Mouse (Mus musculus): ENCODE data around the gene Mrm3. TPM values are rescaled to one million over a fixed set of nuclear protein-coding genes. Genes with fewer than 3 reads are reported as not detected.
A peak's percentile ranks its signal among the peaks of the same experiment; 100 is the strongest.

The Mrm3 gene
- total RNA-seq, 2 experiments from 2014 or later: 11.3 to 16.2 TPM

DNA sequence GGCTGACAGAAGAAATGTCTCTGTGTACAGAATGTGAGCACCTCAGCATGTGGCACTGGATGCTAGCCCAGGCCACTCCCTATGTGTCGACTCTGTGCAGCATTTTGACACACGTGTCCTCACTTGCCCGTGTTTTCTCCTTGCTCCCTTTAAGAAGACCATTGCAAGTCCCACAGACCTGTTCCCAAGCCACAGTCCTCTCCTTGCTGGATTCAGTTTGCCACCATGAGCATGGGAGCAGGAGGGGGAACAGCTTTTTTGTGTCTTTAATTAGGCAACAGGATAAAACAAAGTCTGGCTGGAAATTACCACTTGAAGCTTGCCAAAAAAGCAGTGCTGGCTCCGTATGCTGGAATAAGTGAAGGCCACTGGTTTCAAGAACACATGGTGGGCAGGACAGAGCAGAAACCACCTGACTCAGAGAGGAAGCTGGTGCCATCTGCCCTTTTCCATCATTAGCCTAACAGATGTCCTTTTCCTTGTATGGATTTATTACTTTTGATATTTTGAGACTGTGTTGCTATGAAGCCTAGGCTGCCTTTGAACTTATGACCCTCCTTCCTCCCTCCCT lies 12.0 kb downstream of the Mrm3 start:
- no peak for TF ChIP-seq CTCF (IDR thresholded peaks at IDR 0.05)
- intact Hi-C loops (cut with DNase I): no loop called here
- peak; percentile 58 for DNase-seq
- no peak overlapping the region for H3K4me3 ChIP-seq
- peak overlapping the region; percentile 73 for H3K27ac ChIP-seq

DNA sequence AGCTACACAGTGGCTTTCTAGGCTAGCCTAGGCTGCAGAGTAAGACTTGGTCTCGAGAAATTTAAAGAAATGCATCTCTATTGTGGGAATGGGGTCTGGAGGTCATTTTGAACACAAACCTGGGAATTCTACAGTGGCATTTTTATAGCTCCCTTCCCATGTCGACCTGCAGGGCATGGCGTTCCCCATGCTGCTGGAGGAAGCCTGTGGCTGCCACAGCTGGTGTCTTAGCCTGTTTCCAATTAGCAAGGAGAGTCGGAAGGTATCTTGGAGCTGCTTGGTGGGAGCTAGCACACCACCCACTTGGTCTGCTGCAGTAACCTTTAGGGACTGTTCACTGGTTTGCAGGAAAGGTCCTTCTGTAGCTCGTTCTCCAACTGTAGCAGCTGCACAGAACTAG lies 12.6 kb downstream of the Mrm3 start:
- intact Hi-C loops (cut with DNase I): no loop called here

GRCm38 (mm10) chr11:76257386-76257785 lies 13.9 kb downstream of the Mrm3 start:
- Histone ChIP-seq H3K4me3 (no peak overlapping the region), H3K27ac (no peak overlapping the region)
- no peak for DNase-seq
- TF ChIP-seq CTCF (IDR thresholded peaks at IDR 0.05): no peak
- intact Hi-C loops (cut with DNase I): no loop called here

More for the DNA sequence above, 12.6 kb downstream of the Mrm3 start:
- no peak for TF ChIP-seq CTCF (IDR thresholded peaks at IDR 0.05)
- H3K4me3 ChIP-seq: no peak overlapping the region
- no peak for DNase-seq
- H3K27ac ChIP-seq: peak overlapping the region; percentile 73

DNA sequence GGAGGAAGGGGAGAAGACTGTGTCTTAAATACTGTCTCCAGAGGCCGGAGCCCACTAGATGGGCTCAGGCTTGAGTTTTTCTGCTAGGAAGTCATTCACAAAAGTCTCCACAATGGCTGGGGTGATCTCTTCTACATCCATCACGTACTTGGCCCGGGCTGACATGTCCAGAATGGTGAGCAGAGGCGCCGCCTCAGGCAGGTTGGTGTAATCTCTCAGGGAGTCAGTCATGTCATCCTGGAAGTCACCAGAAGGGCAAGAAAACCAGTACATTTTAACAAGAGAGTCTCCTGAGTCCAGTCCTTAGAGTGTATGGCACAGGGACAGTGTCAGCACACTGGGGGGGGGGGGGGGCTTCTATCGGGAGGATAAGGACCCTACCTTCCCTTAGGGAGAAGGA lies 15.0 kb downstream of the Mrm3 start:
- intact Hi-C loops (cut with DNase I): no loop called here
- DNase-seq: no peak
- no peak for TF ChIP-seq CTCF (IDR thresholded peaks at IDR 0.05)

GRCm38 (mm10) chr11:76260208-76261050 lies 16.9 kb downstream of the Mrm3 start:
- H3K4me3 ChIP-seq: no peak overlapping the region
- no peak for TF ChIP-seq CTCF (IDR thresholded peaks at IDR 0.05)
- no peak for DNase-seq
- intact Hi-C loops (cut with DNase I): no loop called here
- peak overlapping the region; percentile 46 for H3K27ac ChIP-seq

More for the DNA sequence above, 15.0 kb downstream of the Mrm3 start:
- no peak overlapping the region for H3K4me3 ChIP-seq
- no peak overlapping the region for H3K27ac ChIP-seq

DNA sequence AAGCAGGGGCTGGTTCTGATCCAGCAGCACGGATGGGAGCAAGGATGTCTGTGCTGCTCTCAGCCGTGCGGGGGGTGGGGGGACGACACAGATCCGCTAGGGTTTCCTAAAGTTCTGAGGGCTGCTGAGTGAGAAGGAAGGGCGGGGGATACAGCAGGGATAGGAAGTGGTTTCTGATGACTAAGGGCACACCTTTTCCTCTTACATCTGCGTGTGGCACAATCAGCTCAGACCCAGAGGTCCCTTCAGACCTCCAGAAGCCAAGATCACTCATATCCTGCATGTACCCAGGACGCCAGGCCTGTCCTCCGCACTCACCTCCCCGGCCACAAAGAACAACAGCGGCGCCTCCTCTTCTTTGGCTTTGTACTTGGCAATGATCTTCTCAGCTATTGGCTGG lies 17.7 kb downstream of the Mrm3 start:
- Histone ChIP-seq H3K4me3 (no peak overlapping the region), H3K27ac (peak overlapping the region; percentile 38)
- no peak for TF ChIP-seq CTCF (IDR thresholded peaks at IDR 0.05)
- intact Hi-C loops (cut with DNase I): no loop called here
- no peak for DNase-seq

DNA sequence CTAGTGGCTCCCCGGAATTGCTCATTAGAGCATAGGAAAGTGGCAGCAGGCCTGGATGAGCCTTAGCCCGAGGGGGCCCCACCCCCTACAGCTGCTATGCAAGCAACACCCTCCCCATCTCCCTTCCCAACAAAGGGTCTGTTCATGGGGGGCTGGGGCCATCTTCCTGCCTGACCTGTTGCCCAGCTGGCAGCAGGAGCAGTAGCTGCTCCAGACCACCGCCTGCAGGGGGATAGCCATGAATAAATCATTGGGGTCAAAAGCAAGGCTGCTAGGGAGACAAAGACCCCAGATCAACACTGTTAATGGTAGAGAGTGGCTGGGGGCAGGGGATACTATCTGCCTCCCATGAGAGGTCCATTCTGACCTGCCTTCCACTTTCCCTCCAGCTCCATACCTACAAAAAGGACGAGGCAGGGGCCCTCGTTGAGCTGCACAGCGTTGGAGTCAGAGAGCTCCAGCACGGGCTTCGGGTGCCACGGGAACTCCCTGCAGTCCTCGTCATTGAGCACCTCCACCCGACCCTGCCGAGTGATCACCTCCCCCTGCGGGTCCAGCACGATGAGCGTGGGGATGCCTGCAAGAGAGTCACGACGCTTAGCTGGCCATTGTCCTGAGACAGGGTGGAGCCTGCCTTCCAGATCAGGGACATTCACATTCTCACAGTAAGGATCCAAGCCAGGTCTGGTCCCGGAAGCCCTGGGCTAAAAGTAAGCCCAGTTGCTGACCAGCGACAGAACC lies 19.3 kb downstream of the Mrm3 start:
- Histone ChIP-seq H3K4me3 (no peak overlapping the region), H3K27ac (peak overlapping the region; percentile 20; the same call in 1 of the 2 replicates)
- DNase-seq: no peak
- no peak for TF ChIP-seq CTCF (IDR thresholded peaks at IDR 0.05)
- intact Hi-C loops (cut with DNase I): no loop called here

DNA sequence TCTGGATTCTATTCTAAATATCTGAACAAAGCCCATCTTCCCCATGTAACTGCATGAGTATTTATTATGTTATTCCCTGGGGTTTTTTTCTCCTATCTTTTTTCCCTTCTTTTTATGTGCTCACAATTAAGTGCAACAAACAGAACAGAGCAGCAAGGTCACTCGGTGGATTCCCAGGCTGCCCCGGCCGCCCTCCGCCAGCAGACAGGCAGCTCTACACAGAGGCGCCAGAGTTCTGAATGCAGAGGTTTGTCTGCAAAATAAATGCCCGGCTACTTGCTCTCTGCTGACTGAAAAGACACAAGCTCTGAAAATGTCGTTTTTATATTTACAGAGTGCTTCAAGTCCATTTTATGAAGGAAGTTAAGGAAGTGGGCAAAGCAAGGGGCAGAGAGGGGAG lies 24.0 kb downstream of the Mrm3 start:
- TF ChIP-seq CTCF (IDR thresholded peaks at IDR 0.05): no peak
- no peak overlapping the region for H3K4me3 ChIP-seq
- no peak for DNase-seq
- intact Hi-C loops (cut with DNase I): no loop called here
- H3K27ac ChIP-seq: peak overlapping the region; percentile 24; the same call in 1 of the 2 replicates

GRCm38 (mm10) chr11:76268001-76268459 lies 24.5 kb downstream of the Mrm3 start:
- no peak for TF ChIP-seq CTCF (IDR thresholded peaks at IDR 0.05)
- no peak for DNase-seq
- Histone ChIP-seq H3K4me3 (no peak overlapping the region), H3K27ac (peak overlapping the region; percentile 24)
- intact Hi-C loops (cut with DNase I): no loop called here

DNA sequence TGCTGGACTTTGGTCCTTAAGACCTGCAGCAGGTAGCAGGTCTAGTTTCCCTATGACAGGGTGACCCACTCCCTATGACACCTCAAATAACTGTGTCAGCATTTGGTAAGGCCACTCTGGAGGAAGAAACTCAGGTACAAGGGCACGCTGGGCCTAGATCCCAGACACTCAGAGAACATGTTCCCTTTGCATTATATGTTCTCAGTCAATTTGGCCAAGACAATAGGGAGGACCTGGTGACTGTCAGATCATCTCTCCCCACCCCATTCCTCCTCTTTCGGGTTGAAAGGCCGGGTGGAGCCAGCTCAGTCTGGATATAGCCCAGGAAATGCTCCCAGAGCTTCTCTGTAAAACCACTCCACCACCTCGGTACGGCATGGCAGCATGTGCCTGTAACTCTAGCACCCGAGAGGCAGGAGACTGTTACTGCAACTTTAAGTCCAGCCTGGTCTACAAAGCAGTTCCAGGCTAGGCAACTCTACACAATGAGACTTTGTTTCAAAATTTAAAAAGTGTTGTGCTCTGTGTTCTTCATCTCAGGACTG lies 25.1 kb downstream of the Mrm3 start:
- DNase-seq: no peak
- intact Hi-C loops (cut with DNase I): no loop called here
- Histone ChIP-seq H3K27ac (peak overlapping the region; percentile 24; the same call in 1 of the 2 replicates), H3K4me3 (no peak overlapping the region)
- no peak for TF ChIP-seq CTCF (IDR thresholded peaks at IDR 0.05)

DNA sequence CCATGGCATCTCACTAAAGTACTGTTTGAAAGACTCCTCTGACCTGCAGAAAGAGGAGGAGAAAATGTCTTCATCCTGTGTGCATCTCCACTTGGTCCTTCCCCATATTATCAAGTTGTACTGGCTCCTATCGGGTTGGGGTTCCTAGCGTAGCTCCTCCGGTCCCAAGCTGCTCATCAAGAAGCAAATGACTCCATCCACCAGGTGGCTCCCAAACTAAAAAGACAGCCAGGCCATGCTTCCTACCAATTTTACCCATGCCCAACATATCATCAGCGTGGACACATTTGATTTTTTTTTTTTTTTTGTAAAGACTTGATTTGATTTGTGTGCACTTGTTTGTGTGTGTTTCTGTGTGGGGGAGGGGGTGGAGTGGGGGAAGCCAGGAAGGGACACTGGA lies 28.9 kb downstream of the Mrm3 start:
- TF ChIP-seq CTCF (IDR thresholded peaks at IDR 0.05): peak; percentile 57
- no peak overlapping the region for H3K27ac ChIP-seq
- intact Hi-C loops (cut with DNase I): loop anchor here (5.0 kb wide), 1 partner anchor 130 kb away; no protein-coding TSS in a partner anchor
- no peak for DNase-seq
- no peak overlapping the region for H3K4me3 ChIP-seq

Data from gastrocnemius, adult 2 months (tissue).